8 mouse cellular contexts compared by ENCODE assay signal in the genomic region with DNA sequence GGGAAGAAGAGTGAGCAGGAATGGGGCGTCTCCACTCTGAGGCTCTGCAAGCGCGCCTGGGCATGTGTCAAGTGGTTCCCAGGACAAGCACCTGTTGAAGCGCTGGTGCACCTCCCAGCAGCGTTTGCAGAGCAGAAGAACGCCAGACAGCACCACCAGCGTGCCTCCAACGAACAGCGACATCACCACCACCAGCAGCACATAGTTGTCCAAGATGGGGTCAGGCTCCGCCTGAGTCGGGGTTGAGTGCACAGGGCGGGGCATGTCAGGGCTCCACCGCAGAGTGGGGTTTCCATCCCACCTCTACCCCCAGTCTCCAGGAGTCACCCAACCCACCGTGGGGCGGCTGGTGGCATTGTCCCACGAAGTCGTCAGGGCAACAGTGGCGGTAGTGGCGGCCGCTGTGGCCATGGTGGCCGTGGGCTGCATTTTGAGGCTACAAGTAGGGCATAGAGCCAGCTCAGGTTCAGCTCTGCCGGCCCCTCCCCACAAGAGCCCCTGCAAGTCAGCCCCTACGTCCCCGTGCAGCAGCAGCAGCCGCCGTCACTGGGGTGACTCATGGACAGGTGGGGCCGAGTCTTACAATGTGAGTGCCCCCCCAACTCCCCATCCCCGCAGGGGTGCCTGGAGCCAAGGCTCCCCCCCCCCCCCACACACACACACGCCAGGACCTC. TPM values are rescaled to one million over a fixed set of nuclear protein-coding genes. Genes with fewer than 3 reads are reported as not detected.
A peak's percentile ranks its signal among the peaks of the same experiment; 100 is the strongest.
DNase-seq lines count a peak whose midpoint lies in the region; ATAC-seq lines count a peak whose summit lies in the region.

No protein-coding gene starts in this region.

- peak overlapping the region; percentile 35 for H3K27ac ChIP-seq in kidney, embryonic 16.5 days (ENCODE audit: low read length)
- no peak overlapping the region for H3K27ac ChIP-seq in embryonic facial prominence, embryonic 11.5 days (replicated peaks; ENCODE audit: low read depth, low read length)
- H3K27ac ChIP-seq in intestine, embryonic 14.5 days (ENCODE audit: low read depth), result no peak overlapping the region
- H3K27ac ChIP-seq in midbrain, embryonic 10.5 days (replicated peaks), result peak overlapping the region; percentile 92

- H3K4me3 ChIP-seq in kidney, embryonic 16.5 days (ENCODE audit: low read length), result peak overlapping the region; percentile 80
- peak overlapping the region; percentile 76 for H3K4me3 ChIP-seq in embryonic facial prominence, embryonic 11.5 days (ENCODE audit: low read depth, low read length)
- peak overlapping the region; percentile 63 for H3K4me3 ChIP-seq in intestine, embryonic 14.5 days (ENCODE audit: low read depth, low read length)
- H3K4me3 ChIP-seq in midbrain, embryonic 10.5 days, result peak overlapping the region; percentile 87

- H3K4me1 ChIP-seq in kidney, embryonic 16.5 days (ENCODE audit: insufficient read depth, low read length), result peaks cover 39% of the 10 kb centered on the region
- peaks cover 16% of the 10 kb centered on the region for H3K4me1 ChIP-seq in embryonic facial prominence, embryonic 11.5 days (ENCODE audit: control insufficient read depth, insufficient read depth, low read length)
- peaks cover 21% of the 10 kb centered on the region for H3K4me1 ChIP-seq in intestine, embryonic 14.5 days (replicated peaks; ENCODE audit: control insufficient read depth, insufficient read depth, low read length)
- H3K4me1 ChIP-seq in midbrain, embryonic 10.5 days, result peaks cover 65% of the 10 kb centered on the region

- peaks cover 20% of the 10 kb centered on the region for H3K27me3 ChIP-seq in kidney, embryonic 16.5 days (ENCODE audit: insufficient read depth, low read length)
- peaks cover 19% of the 10 kb centered on the region for H3K27me3 ChIP-seq in embryonic facial prominence, embryonic 11.5 days (ENCODE audit: control insufficient read depth, insufficient read depth, low read length)
- peaks cover 25% of the 10 kb centered on the region for H3K27me3 ChIP-seq in intestine, embryonic 14.5 days (replicated peaks; ENCODE audit: control insufficient read depth, insufficient read depth, low read length)
- peaks cover 80% of the 10 kb centered on the region for H3K27me3 ChIP-seq in midbrain, embryonic 10.5 days (ENCODE audit: low read depth, poor library complexity, severe bottlenecking)

- H3K4me2 ChIP-seq in kidney, embryonic 16.5 days (replicated peaks; ENCODE audit: low read depth, low read length), result peak overlapping the region; percentile 99
- H3K4me2 ChIP-seq in embryonic facial prominence, embryonic 11.5 days (ENCODE audit: low read depth, low read length), result peak overlapping the region; percentile 98
- peak overlapping the region; percentile 97 for H3K4me2 ChIP-seq in intestine, embryonic 14.5 days (ENCODE audit: low read length)

- no peak for DNase-seq in kidney, adult 8-10 months
- DNase-seq in Muller cell, postnatal 12 days (ENCODE audit: inconsistent ontology term), result peak; percentile 50
- DNase-seq in embryonic facial prominence, embryonic 11.5 days (ENCODE audit: low spot score), result peak; percentile 27
- peak; percentile 67 for DNase-seq in intestine, embryonic 14.5 days (ENCODE audit: low spot score)
- no peak for DNase-seq in midbrain, embryonic 10.5 days (ENCODE audit: low spot score)
- peak; percentile 50 for DNase-seq in thymus, postnatal 0 days (ENCODE audit: low spot score)
- DNase-seq in spleen, postnatal 14 days (ENCODE audit: low spot score in 2 of 2), result no peak

- no peak for ATAC-seq in kidney, embryonic 16.5 days (ENCODE audit: low FRiP score, low TSS enrichment)
- no peak for ATAC-seq in embryonic facial prominence, embryonic 11.5 days (replicated peaks; ENCODE audit: insufficient number of reproducible peaks, low FRiP score, low TSS enrichment, low read depth)
- ATAC-seq in intestine, embryonic 14.5 days (replicated peaks; ENCODE audit: low FRiP score, low TSS enrichment, low read depth), result no peak

- H3K9me3 ChIP-seq in kidney, embryonic 16.5 days (ENCODE audit: low read length), result no peaks in the 10 kb centered on the region
- no peaks in the 10 kb centered on the region for H3K9me3 ChIP-seq in embryonic facial prominence, embryonic 11.5 days (replicated peaks; ENCODE audit: control insufficient read depth, low read length)
- no peaks in the 10 kb centered on the region for H3K9me3 ChIP-seq in intestine, embryonic 14.5 days (ENCODE audit: control insufficient read depth, low read length)
- no peaks in the 10 kb centered on the region for H3K9me3 ChIP-seq in midbrain, embryonic 10.5 days (replicated peaks)

- peak overlapping the region; percentile 64 for H3K9ac ChIP-seq in kidney, embryonic 16.5 days (replicated peaks; ENCODE audit: low read length)
- peak overlapping the region; percentile 34 for H3K9ac ChIP-seq in embryonic facial prominence, embryonic 11.5 days (replicated peaks; ENCODE audit: low read length)
- H3K9ac ChIP-seq in intestine, embryonic 14.5 days (ENCODE audit: low read length), result peak overlapping the region; percentile 34; the same call in 1 of the 2 replicates

- 2% methylated on average over 29 of the region's 29 CpGs for WGBS in kidney, embryonic 16.5 days
- 4% methylated on average over 29 of the region's 29 CpGs for WGBS in embryonic facial prominence, embryonic 11.5 days
- WGBS in intestine, embryonic 14.5 days, result 7% methylated on average over 28 of the region's 29 CpGs
- 5% methylated on average over 29 of the region's 29 CpGs for WGBS in midbrain, embryonic 10.5 days

- H3K36me3 ChIP-seq in kidney, embryonic 16.5 days (ENCODE audit: insufficient read depth, low read length), result peaks cover 18% of the 10 kb centered on the region
- H3K36me3 ChIP-seq in embryonic facial prominence, embryonic 11.5 days (replicated peaks; ENCODE audit: control insufficient read depth, insufficient read depth, low read depth, low read length), result 0 out of 2 replicates have a peak, but pooled peaks cover 2% of the 10 kb centered on the region
- peaks cover 25% of the 10 kb centered on the region for H3K36me3 ChIP-seq in intestine, embryonic 14.5 days (ENCODE audit: control insufficient read depth, insufficient read depth, low read length)
- peaks cover 48% of the 10 kb centered on the region for H3K36me3 ChIP-seq in midbrain, embryonic 10.5 days

RNA-seq across cellular contexts. Expression of gene Atp5d, which starts 1.3 kb away (rescaled TPM):
- polyA plus RNA-seq in kidney, embryonic 16.5 days (2015; fragmentation: Nextera tagmentation; extraction: Ambion mirVana), result 676 and 688 TPM in 2 replicates
- polyA plus RNA-seq in embryonic facial prominence, embryonic 11.5 days (2014; fragmentation: Nextera tagmentation; extraction: Ambion mirVana), result 360 and 371 TPM in 2 replicates
- 590 and 627 TPM in 2 replicates for polyA plus RNA-seq in intestine, embryonic 14.5 days (2014; fragmentation: Nextera tagmentation; extraction: Ambion mirVana)
- 463 and 481 TPM in 2 replicates for polyA plus RNA-seq in midbrain, embryonic 10.5 days (2016; fragmentation: Nextera tagmentation; extraction: Ambion mirVana)
- 588 TPM in 2 replicates for polyA plus RNA-seq in thymus, postnatal 0 days (2015; fragmentation: Nextera tagmentation; extraction: Ambion mirVana)

RNA-seq across cellular contexts. Expression of gene Cbarp, which starts 3.5 kb away (rescaled TPM):
- polyA plus RNA-seq in kidney, embryonic 16.5 days (2015; fragmentation: Nextera tagmentation; extraction: Ambion mirVana), result 6.4 and 7.3 TPM in 2 replicates
- polyA plus RNA-seq in embryonic facial prominence, embryonic 11.5 days (2014; fragmentation: Nextera tagmentation; extraction: Ambion mirVana), result 6.8 and 9.0 TPM in 2 replicates
- polyA plus RNA-seq in intestine, embryonic 14.5 days (2014; fragmentation: Nextera tagmentation; extraction: Ambion mirVana), result 7.1 and 8.5 TPM in 2 replicates
- 7.8 and 9.3 TPM in 2 replicates for polyA plus RNA-seq in midbrain, embryonic 10.5 days (2016; fragmentation: Nextera tagmentation; extraction: Ambion mirVana)
- 3.5 and 4.3 TPM in 2 replicates for polyA plus RNA-seq in thymus, postnatal 0 days (2015; fragmentation: Nextera tagmentation; extraction: Ambion mirVana)

RNA-seq across cellular contexts. Expression of gene Midn, which starts 11.0 kb away (rescaled TPM):
- 15.9 and 16.8 TPM in 2 replicates for polyA plus RNA-seq in kidney, embryonic 16.5 days (2015; fragmentation: Nextera tagmentation; extraction: Ambion mirVana)
- polyA plus RNA-seq in embryonic facial prominence, embryonic 11.5 days (2014; fragmentation: Nextera tagmentation; extraction: Ambion mirVana), result 60.3 and 62.1 TPM in 2 replicates
- 25.5 and 28.9 TPM in 2 replicates for polyA plus RNA-seq in intestine, embryonic 14.5 days (2014; fragmentation: Nextera tagmentation; extraction: Ambion mirVana)
- polyA plus RNA-seq in midbrain, embryonic 10.5 days (2016; fragmentation: Nextera tagmentation; extraction: Ambion mirVana), result 17.8 and 19.7 TPM in 2 replicates
- polyA plus RNA-seq in thymus, postnatal 0 days (2015; fragmentation: Nextera tagmentation; extraction: Ambion mirVana), result 13.1 and 18.8 TPM in 2 replicates

RNA-seq across cellular contexts. Expression of gene Stk11, which starts 21.5 kb away (rescaled TPM):
- polyA plus RNA-seq in kidney, embryonic 16.5 days (2015; fragmentation: Nextera tagmentation; extraction: Ambion mirVana), result 18.2 and 20.2 TPM in 2 replicates
- polyA plus RNA-seq in embryonic facial prominence, embryonic 11.5 days (2014; fragmentation: Nextera tagmentation; extraction: Ambion mirVana), result 16.6 and 18.5 TPM in 2 replicates
- polyA plus RNA-seq in intestine, embryonic 14.5 days (2014; fragmentation: Nextera tagmentation; extraction: Ambion mirVana), result 27.0 and 27.5 TPM in 2 replicates
- polyA plus RNA-seq in midbrain, embryonic 10.5 days (2016; fragmentation: Nextera tagmentation; extraction: Ambion mirVana), result 18.0 and 19.7 TPM in 2 replicates
- 18.2 and 23.2 TPM in 2 replicates for polyA plus RNA-seq in thymus, postnatal 0 days (2015; fragmentation: Nextera tagmentation; extraction: Ambion mirVana)

RNA-seq across cellular contexts. Expression of gene Cirbp, which starts 28.7 kb away (rescaled TPM):
- 96.2 and 101 TPM in 2 replicates for polyA plus RNA-seq in kidney, embryonic 16.5 days (2015; fragmentation: Nextera tagmentation; extraction: Ambion mirVana)
- polyA plus RNA-seq in embryonic facial prominence, embryonic 11.5 days (2014; fragmentation: Nextera tagmentation; extraction: Ambion mirVana), result 74.0 and 77.8 TPM in 2 replicates
- 76.4 and 81.6 TPM in 2 replicates for polyA plus RNA-seq in intestine, embryonic 14.5 days (2014; fragmentation: Nextera tagmentation; extraction: Ambion mirVana)
- polyA plus RNA-seq in midbrain, embryonic 10.5 days (2016; fragmentation: Nextera tagmentation; extraction: Ambion mirVana), result 91.8 and 135 TPM in 2 replicates
- polyA plus RNA-seq in thymus, postnatal 0 days (2015; fragmentation: Nextera tagmentation; extraction: Ambion mirVana), result 226 and 376 TPM in 2 replicates

Comparison
In these comparisons a context has a peak if more than half of its experiments do, and no peak if none do; other contexts are left out.
1. H3K27ac ChIP-seq: peak in kidney, embryonic 16.5 days (single experiment) and midbrain, embryonic 10.5 days (single experiment); none in embryonic facial prominence, embryonic 11.5 days (single experiment) and intestine, embryonic 14.5 days (single experiment).
2. DNase-seq: peak in Muller cell, postnatal 12 days (single experiment), embryonic facial prominence, embryonic 11.5 days (single experiment), intestine, embryonic 14.5 days (single experiment) and thymus, postnatal 0 days (single experiment); none in kidney, adult 8-10 months (0 of 2), midbrain, embryonic 10.5 days (single experiment) and spleen, postnatal 14 days (0 of 2).
3. Peak in every context shown above with its lines, with median percentiles within 50 percentile points of each other: H3K4me2 ChIP-seq, H3K4me3 ChIP-seq and H3K9ac ChIP-seq.